12 mouse cellular contexts compared by ENCODE assay signal in genomic region chr7:99429786-99430185, GRCm38 (mm10). TPM values are rescaled to one million over a fixed set of nuclear protein-coding genes. Genes with fewer than 3 reads are reported as not detected.
DNase-seq lines count a peak whose midpoint lies in the region; ATAC-seq lines count a peak whose summit lies in the region.
"Had no signal": no experiment of that assay in that cellular context is flagged by ENCODE, and none has a peak within 500 bp of the region (broad histone marks: within the 10 kb centered on the region; RNA-seq: fewer than 3 reads in every experiment).

No protein-coding gene starts in this region.

- DNase-seq in embryonic facial prominence, embryonic 10.5 days (ENCODE audit: low spot score) = no peak
- DNase-seq in midbrain, embryonic 10.5 days (ENCODE audit: low spot score) = no peak
- DNase-seq in midbrain, embryonic 11.5 days (ENCODE audit: low spot score, missing footprints) = no peak
- peak; percentile 91 for DNase-seq in retina, postnatal 1 day
- no peak for DNase-seq in left cerebral cortex, adult 18-20 months (ENCODE audit: low spot score in 2 of 2)
- no peak for DNase-seq in frontal cortex, postnatal 36 days (ENCODE audit: low spot score in 2 of 2)
- DNase-seq: embryo, embryonic 11 days had no signal

- ATAC-seq in embryonic facial prominence, embryonic 13.5 days (ENCODE audit: insufficient number of reproducible peaks, insufficient read depth, low FRiP score, low TSS enrichment, low read depth) = 0 out of 2 replicates have a peak, but pooled peaks have one; percentile 5
- ATAC-seq in midbrain, embryonic 11.5 days (ENCODE audit: low FRiP score) = no peak
- peak; percentile 18; the same call in 1 of the 2 replicates for ATAC-seq in forebrain, embryonic 16.5 days

- WGBS in embryonic facial prominence, embryonic 13.5 days = 43% methylated on average over 6 of the region's 6 CpGs
- WGBS in embryonic facial prominence, embryonic 10.5 days = 32% methylated on average over 6 of the region's 6 CpGs
- 39% methylated on average over 6 of the region's 6 CpGs for WGBS in midbrain, embryonic 10.5 days
- 27% methylated on average over 6 of the region's 6 CpGs for WGBS in midbrain, embryonic 11.5 days
- WGBS in forebrain, embryonic 16.5 days = 10% methylated on average over 6 of the region's 6 CpGs

- no peak overlapping the region for H3K9ac ChIP-seq in embryonic facial prominence, embryonic 13.5 days
- no peak overlapping the region for H3K9ac ChIP-seq in midbrain, embryonic 11.5 days (ENCODE audit: low read length)
- H3K9ac ChIP-seq in forebrain, embryonic 16.5 days (replicated peaks; ENCODE audit: low read depth, low read length) = no peak overlapping the region
- H3K9ac ChIP-seq: heart, embryonic 15.5 days had no signal

- H3K4me3 ChIP-seq in embryonic facial prominence, embryonic 13.5 days = no peak overlapping the region
- H3K4me3 ChIP-seq in embryonic facial prominence, embryonic 10.5 days = no peak overlapping the region
- no peak overlapping the region for H3K4me3 ChIP-seq in midbrain, embryonic 10.5 days
- H3K4me3 ChIP-seq in midbrain, embryonic 11.5 days (ENCODE audit: low read depth, low read length) = no peak overlapping the region
- H3K4me3 ChIP-seq in forebrain, embryonic 16.5 days (replicated peaks; ENCODE audit: low read length) = no peak overlapping the region
- H3K4me3 ChIP-seq: heart, embryonic 15.5 days; limb, embryonic 10.5 days had no signal

- no peaks in the 10 kb centered on the region for H3K9me3 ChIP-seq in embryonic facial prominence, embryonic 13.5 days
- H3K9me3 ChIP-seq in embryonic facial prominence, embryonic 10.5 days = no peaks in the 10 kb centered on the region
- no peaks in the 10 kb centered on the region for H3K9me3 ChIP-seq in midbrain, embryonic 10.5 days (replicated peaks)
- H3K9me3 ChIP-seq in midbrain, embryonic 11.5 days (ENCODE audit: control insufficient read depth, low read length) = no peaks in the 10 kb centered on the region
- no peaks in the 10 kb centered on the region for H3K9me3 ChIP-seq in forebrain, embryonic 16.5 days (ENCODE audit: control insufficient read depth, low read length)
- H3K9me3 ChIP-seq: heart, embryonic 15.5 days; limb, embryonic 10.5 days had no signal

- H3K27me3 ChIP-seq in embryonic facial prominence, embryonic 13.5 days = no peaks in the 10 kb centered on the region
- no peaks in the 10 kb centered on the region; the same call in 1 of the 2 replicates for H3K27me3 ChIP-seq in embryonic facial prominence, embryonic 10.5 days (replicated peaks; ENCODE audit: low read depth, poor library complexity, severe bottlenecking)
- H3K27me3 ChIP-seq in midbrain, embryonic 10.5 days (ENCODE audit: low read depth, poor library complexity, severe bottlenecking) = peaks cover 12% of the 10 kb centered on the region; the same call in 1 of the 2 replicates
- H3K27me3 ChIP-seq in midbrain, embryonic 11.5 days (ENCODE audit: control insufficient read depth, insufficient read depth, low read length) = no peaks in the 10 kb centered on the region
- no peaks in the 10 kb centered on the region for H3K27me3 ChIP-seq in forebrain, embryonic 16.5 days (replicated peaks; ENCODE audit: control insufficient read depth, insufficient read depth, low read length)
- H3K27me3 ChIP-seq: heart, embryonic 15.5 days had no signal

- no peak overlapping the region for H3K4me2 ChIP-seq in embryonic facial prominence, embryonic 13.5 days
- H3K4me2 ChIP-seq in midbrain, embryonic 11.5 days = no peak overlapping the region
- no peak overlapping the region for H3K4me2 ChIP-seq in forebrain, embryonic 16.5 days (ENCODE audit: low read length)
- H3K4me2 ChIP-seq: heart, embryonic 15.5 days had no signal

- H3K36me3 ChIP-seq in embryonic facial prominence, embryonic 13.5 days = no peaks in the 10 kb centered on the region
- 0 out of 2 replicates have a peak, but pooled peaks cover 12% of the 10 kb centered on the region for H3K36me3 ChIP-seq in embryonic facial prominence, embryonic 10.5 days (replicated peaks)
- H3K36me3 ChIP-seq in midbrain, embryonic 10.5 days = 0 out of 2 replicates have a peak, but pooled peaks cover 9% of the 10 kb centered on the region
- H3K36me3 ChIP-seq in midbrain, embryonic 11.5 days (ENCODE audit: control insufficient read depth, insufficient read depth, low read length) = no peaks in the 10 kb centered on the region
- H3K36me3 ChIP-seq in forebrain, embryonic 16.5 days (ENCODE audit: control insufficient read depth, insufficient read depth) = no peaks in the 10 kb centered on the region
- H3K36me3 ChIP-seq: limb, embryonic 10.5 days had no signal

- no peak overlapping the region for H3K27ac ChIP-seq in embryonic facial prominence, embryonic 13.5 days
- no peak overlapping the region for H3K27ac ChIP-seq in embryonic facial prominence, embryonic 10.5 days (replicated peaks)
- 0 out of 2 replicates have a peak overlapping the region, but pooled peaks have one; percentile 46 for H3K27ac ChIP-seq in midbrain, embryonic 10.5 days (replicated peaks)
- H3K27ac ChIP-seq in midbrain, embryonic 11.5 days (ENCODE audit: low read depth, low read length) = no peak overlapping the region
- H3K27ac ChIP-seq in forebrain, embryonic 16.5 days (ENCODE audit: low read length) = no peak overlapping the region
- H3K27ac ChIP-seq: heart, embryonic 15.5 days; kidney, postnatal 0 days; limb, embryonic 10.5 days had no signal

- peaks cover 37% of the 10 kb centered on the region for H3K4me1 ChIP-seq in embryonic facial prominence, embryonic 13.5 days
- peaks cover 62% of the 10 kb centered on the region for H3K4me1 ChIP-seq in embryonic facial prominence, embryonic 10.5 days
- H3K4me1 ChIP-seq in midbrain, embryonic 10.5 days = peaks cover 62% of the 10 kb centered on the region
- H3K4me1 ChIP-seq in midbrain, embryonic 11.5 days (ENCODE audit: control insufficient read depth, insufficient read depth, low read length) = peaks cover 10% of the 10 kb centered on the region
- peaks cover 26% of the 10 kb centered on the region for H3K4me1 ChIP-seq in forebrain, embryonic 16.5 days (replicated peaks; ENCODE audit: control insufficient read depth, insufficient read depth, low read length)

RNA-seq across cellular contexts. Expression of gene Klhl35, which starts 36.0 kb away (rescaled TPM):
- 0.61 and 0.84 TPM in 2 replicates for polyA plus RNA-seq in embryonic facial prominence, embryonic 13.5 days (2015; fragmentation: Nextera tagmentation; extraction: Ambion mirVana)
- 1.4 and 2.3 TPM in 2 replicates for polyA plus RNA-seq in embryonic facial prominence, embryonic 10.5 days (2016; fragmentation: Nextera tagmentation; extraction: Ambion mirVana)
- 2.9 and 10.0 TPM in 2 replicates for polyA plus RNA-seq in midbrain, embryonic 10.5 days (2016; fragmentation: Nextera tagmentation; extraction: Ambion mirVana)
- polyA plus RNA-seq in midbrain, embryonic 11.5 days (2014; fragmentation: Nextera tagmentation; extraction: Ambion mirVana) = 22.5 and 22.9 TPM in 2 replicates
- polyA plus RNA-seq in forebrain, embryonic 16.5 days (2015; fragmentation: Nextera tagmentation; extraction: Ambion mirVana) = 3.8 and 4.0 TPM in 2 replicates
- total RNA-seq in left cerebral cortex, adult 18-20 months (2021) = 1 to 10 TPM; 2.3 to 3.2 TPM

RNA-seq across cellular contexts. Expression of gene Gdpd5, which starts 48.6 kb away (rescaled TPM):
- polyA plus RNA-seq in embryonic facial prominence, embryonic 13.5 days (2015; fragmentation: Nextera tagmentation; extraction: Ambion mirVana) = 10.8 and 11.3 TPM in 2 replicates
- polyA plus RNA-seq in embryonic facial prominence, embryonic 10.5 days (2016; fragmentation: Nextera tagmentation; extraction: Ambion mirVana) = 21.4 TPM in 2 replicates
- polyA plus RNA-seq in midbrain, embryonic 10.5 days (2016; fragmentation: Nextera tagmentation; extraction: Ambion mirVana) = 23.5 and 28.2 TPM in 2 replicates
- polyA plus RNA-seq in midbrain, embryonic 11.5 days (2014; fragmentation: Nextera tagmentation; extraction: Ambion mirVana) = 16.2 and 16.7 TPM in 2 replicates
- polyA plus RNA-seq in forebrain, embryonic 16.5 days (2015; fragmentation: Nextera tagmentation; extraction: Ambion mirVana) = 45.2 and 48.0 TPM in 2 replicates
- total RNA-seq in left cerebral cortex, adult 18-20 months (2021) = 10 to 100 TPM; 29.0 to 34.2 TPM

RNA-seq across cellular contexts. Expression of gene Rps3, which starts 53.8 kb away (rescaled TPM):
- polyA plus RNA-seq in embryonic facial prominence, embryonic 13.5 days (2015; fragmentation: Nextera tagmentation; extraction: Ambion mirVana) = 814 and 862 TPM in 2 replicates
- 769 and 805 TPM in 2 replicates for polyA plus RNA-seq in embryonic facial prominence, embryonic 10.5 days (2016; fragmentation: Nextera tagmentation; extraction: Ambion mirVana)
- polyA plus RNA-seq in midbrain, embryonic 10.5 days (2016; fragmentation: Nextera tagmentation; extraction: Ambion mirVana) = 681 and 788 TPM in 2 replicates
- 716 and 724 TPM in 2 replicates for polyA plus RNA-seq in midbrain, embryonic 11.5 days (2014; fragmentation: Nextera tagmentation; extraction: Ambion mirVana)
- polyA plus RNA-seq in forebrain, embryonic 16.5 days (2015; fragmentation: Nextera tagmentation; extraction: Ambion mirVana) = 503 and 525 TPM in 2 replicates
- total RNA-seq in left cerebral cortex, adult 18-20 months (2021) = 100 to 1,000 TPM; 268 to 293 TPM
